Mouse (Mus musculus) hindbrain, embryonic 10.5 days (tissue): ENCODE data around the gene Gpd2. TPM values are rescaled to one million over a fixed set of nuclear protein-coding genes. Genes with fewer than 3 reads are reported as not detected.

Experiments used
- polyA plus RNA-seq: library from polyadenylated mRNA; unstranded; fragments of >200 nt; fragmentation: Nextera tagmentation; extraction: Ambion mirVana; gene quantifications from 2 replicates; pipeline ENCODE4 v1.2.1, GENCODE M21; 2016

Gpd2 gene
- polyA plus RNA-seq, 1 experiment from 2014 or later = 24.2 TPM

Other genes starting within 250 kb of the Gpd2 start
- 6.0 and 9.6 TPM in 2 replicates for gene Nr4a2, start 113.6 kb upstream of the Gpd2 start, polyA plus RNA-seq